Mouse (Mus musculus) right cerebral cortex, postnatal 25 days (tissue): ENCODE data around the gene Tbc1d22b.
"Not testable (repeated sequence)": the region's sequence is repeated elsewhere in the genome, so short reads cannot be mapped to it uniquely, and the experiment has no call there.

Experiments used
- DNase-seq: peaks from one replicate; pipeline ENCODE4 v3.0.0; 2022

Tbc1d22b gene

DNA sequence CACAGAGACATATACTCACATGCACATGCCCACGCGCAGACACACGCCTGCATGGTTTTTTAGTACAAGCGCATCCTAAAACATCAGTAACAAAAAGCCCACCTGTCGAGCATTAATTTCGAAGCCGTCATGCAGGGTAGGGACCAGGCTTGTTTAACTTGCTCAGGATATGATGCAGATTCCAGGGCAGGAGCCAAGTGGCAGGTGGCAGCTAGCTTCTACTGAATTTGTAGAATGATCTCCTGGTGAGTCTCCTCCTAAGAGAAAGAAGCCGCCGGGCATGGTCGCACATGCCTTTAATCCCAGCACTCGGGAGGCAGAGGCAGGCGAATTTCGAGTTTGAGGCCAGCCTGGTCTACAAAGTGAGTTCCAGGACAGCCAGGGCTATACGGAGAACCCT lies 49.5 kb downstream of the Tbc1d22b start:
- DNase-seq, result no peak

DNA sequence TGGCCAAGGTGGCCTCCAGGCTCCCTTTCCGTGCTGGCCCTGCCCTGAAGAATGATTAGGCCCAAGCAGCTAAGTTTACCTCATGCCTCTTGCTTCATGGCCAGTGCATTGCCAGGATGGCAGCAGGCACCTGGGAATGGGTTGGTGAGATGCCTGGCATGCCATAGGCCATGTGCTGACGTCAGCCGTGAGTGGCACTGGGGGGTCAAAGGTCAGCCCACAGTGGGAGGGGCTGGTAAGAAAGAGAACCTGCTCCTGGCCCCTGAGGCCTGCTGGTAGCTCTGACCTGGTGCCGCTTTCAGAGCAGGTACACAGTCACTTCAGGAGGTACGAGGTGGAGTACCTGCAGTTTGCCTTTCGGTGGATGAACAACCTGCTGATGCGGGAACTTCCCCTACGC lies 50.0 kb downstream of the Tbc1d22b start:
- DNase-seq, result no peak

GRCm38 (mm10) chr17:29601391-29601790 lies 51.8 kb downstream of the Tbc1d22b start:
- DNase-seq, result no peak

GRCm38 (mm10) chr17:29603283-29603682 lies 53.7 kb downstream of the Tbc1d22b start:
- DNase-seq, result peak; percentile 76

DNA sequence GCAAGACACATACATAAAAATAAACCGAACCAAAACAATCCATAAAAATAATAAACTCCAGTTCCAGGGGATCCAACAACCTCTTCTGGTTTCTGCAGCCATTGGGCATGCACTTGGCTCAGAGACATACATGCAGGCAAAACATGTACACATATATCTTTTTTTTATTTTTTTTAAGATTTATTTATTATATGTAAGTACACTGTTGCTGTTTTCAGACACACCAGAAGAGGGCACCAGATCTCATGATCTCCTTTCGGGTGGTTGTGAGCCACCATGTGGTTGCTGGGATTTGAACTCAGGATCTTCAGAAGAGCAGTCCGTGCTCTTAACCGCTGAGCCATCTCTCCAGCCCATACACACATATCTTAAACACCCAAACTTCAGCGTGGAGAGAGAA lies 63.9 kb downstream of the Tbc1d22b start:
- DNase-seq, result not testable (repeated sequence)

DNA sequence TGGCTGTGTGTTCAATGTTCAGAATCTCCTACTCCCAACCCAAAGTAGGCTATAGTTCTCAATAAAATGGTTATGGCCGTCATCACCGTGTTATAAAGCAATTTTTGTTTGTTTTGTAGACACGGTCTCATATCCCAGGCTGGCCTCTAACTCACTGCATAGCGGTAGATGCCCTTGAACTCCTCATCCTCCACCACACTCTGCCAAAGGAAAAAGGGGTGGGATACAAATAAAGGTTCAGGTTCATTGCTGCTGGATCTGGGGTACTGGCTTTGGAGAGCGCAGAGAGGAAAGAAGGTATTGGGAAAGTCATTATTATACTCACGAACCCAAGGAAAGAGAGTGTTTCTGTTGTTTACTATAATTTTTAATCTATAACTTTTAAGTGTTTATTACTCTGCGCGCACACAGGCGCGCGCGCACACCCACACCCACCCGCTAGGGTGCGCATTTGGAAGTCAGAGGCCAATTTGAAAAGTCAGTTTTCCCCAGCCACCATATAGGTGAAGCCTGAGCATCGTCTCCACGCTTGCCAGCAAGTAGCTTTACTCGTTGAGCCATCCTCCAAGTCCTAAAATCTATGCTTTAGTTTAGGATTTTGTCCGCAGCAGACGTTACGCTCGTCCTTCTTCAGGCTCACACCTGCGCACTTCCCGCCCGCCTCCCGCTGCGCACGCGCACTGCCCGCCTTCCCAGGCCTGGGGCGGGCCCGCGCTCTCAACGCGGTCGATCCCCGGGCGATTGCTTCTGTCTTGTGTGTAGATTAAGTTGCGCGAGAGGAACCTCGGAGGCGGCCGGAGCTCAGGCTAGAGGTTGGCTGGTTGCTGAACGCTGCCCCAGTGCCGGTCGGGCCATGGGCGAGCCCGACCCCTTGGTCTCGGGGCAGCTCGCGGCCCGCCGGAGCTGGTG lies 64.8 kb downstream of the Tbc1d22b start, which contains the start of the genes Rnf8 and Gm28043:
Gene Rnf8 (plus strand): TSS at position 676 of the 909 bp plus-strand sequence.
Gene Gm28043 (plus strand): TSS at position 762 of the 909 bp plus-strand sequence.
- peak; percentile 93 for DNase-seq

- no peak for DNase-seq
Observed at GRCm38 (mm10) chr17:29615024-29615551, 65.5 kb downstream of the Tbc1d22b start.

DNA sequence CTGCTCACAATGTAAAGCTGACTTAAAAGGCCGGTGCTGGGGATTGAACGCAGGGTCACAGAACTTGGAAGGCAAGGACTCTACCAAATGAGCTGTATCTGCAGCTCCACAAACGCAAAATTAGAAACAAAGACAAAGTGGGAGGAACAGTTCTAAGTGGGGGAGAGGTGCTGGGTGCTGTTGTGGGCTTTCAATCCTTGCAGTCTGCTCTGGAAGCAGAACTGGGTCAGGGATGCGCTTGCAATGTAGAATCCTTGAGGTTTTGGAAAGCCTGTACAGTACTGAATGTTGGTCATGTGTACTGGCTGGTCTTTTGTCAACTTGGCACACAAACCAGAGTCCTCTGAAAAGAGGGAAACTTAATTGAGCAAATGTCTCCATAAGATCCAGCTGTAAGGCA lies 66.0 kb downstream of the Tbc1d22b start:
- DNase-seq, result no peak

DNA sequence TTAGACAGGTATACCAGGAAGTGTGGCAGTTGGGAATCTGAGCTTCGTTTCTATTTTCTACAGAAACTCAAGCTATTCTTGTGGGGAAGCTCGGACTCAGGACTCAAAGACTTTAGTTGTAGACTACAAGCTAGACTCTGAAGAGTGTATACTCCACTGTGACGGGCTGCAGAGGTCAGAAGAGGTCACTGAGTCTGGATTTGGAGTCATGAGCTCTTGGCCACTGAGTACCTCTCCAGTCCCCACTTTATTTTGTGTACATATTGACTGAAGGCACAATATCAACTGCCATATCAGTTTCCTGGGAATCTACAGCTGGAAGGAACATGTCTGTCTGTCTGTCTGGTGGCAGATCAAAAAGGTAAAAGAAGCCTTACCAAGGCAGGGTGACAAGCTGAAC lies 69.6 kb downstream of the Tbc1d22b start:
- no peak for DNase-seq

GRCm38 (mm10) chr17:29623488-29623887 lies 73.9 kb downstream of the Tbc1d22b start:
- no peak for DNase-seq

DNA sequence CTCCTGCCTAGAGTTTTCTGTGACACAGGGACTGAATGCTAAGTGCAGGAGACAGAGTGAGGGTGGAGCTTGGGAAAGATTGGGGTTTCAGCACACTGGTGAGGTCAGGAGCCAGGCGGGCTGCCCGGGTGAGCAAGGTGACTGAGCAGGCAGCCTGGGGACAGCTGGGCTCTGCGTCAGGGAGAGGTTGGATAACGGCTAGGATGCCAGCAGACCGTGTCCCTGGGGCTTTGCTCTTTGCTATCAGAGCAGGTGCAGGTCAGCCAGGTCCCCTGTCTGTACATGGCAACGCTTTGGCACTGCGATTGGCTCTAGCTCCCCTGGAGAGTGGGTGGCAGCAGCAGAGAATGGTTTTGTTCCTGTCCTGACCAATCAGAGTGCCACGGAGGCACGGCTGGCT lies 77.7 kb downstream of the Tbc1d22b start:
- no peak for DNase-seq

DNA sequence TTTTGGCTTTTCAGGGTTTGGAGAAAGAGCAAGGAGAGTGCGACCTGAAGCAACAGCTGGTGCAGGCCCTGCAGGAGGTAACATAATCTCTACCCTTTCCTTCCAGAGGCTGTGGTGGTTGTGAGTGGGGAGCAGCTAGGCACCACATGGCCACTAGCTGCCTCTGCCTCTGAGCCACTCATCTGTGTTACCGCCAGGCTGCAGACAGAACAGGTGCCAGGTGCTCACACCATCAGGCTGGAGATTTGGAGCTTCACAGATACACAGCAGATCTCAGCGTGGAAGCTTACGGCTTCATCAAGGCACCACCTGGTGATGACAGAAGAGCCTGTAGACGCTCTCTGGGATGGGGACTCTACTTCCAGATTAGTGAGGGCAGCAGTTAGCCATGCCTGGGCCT lies 79.4 kb downstream of the Tbc1d22b start:
- peak; percentile 28 for DNase-seq

GRCm38 (mm10) chr17:29629620-29630019 lies 80.0 kb downstream of the Tbc1d22b start:
- no peak for DNase-seq

- DNase-seq, result no peak
Observed at GRCm38 (mm10) chr17:29632312-29632711, 82.7 kb downstream of the Tbc1d22b start.

- DNase-seq, result no peak
Observed at GRCm38 (mm10) chr17:29635492-29635891, 85.9 kb downstream of the Tbc1d22b start.

DNA sequence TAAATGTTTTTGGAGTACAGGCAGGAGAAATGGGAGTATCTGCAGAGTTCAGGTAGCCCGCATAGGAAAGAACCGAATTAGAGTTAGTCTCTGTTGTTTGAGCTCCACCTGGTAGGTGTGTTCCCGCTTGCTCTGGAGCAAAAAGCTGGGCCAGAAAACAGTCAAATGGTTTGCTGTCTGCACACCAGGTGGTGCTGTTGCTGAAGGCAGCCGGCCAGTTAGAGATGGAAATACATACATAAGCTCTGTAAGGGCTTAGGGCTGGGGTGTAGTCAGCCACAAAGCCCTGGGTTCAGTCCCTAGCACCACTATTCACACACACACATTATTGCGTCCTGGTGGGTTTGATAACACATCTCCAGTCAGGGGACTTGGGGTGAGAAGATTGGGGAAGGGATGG lies 86.5 kb downstream of the Tbc1d22b start:
- DNase-seq, result peak; percentile 33

GRCm38 (mm10) chr17:29637377-29637776 lies 87.8 kb downstream of the Tbc1d22b start:
- DNase-seq, result no peak

GRCm38 (mm10) chr17:29637895-29638294 lies 88.3 kb downstream of the Tbc1d22b start:
- DNase-seq, result no peak

- DNase-seq, result no peak
Observed at GRCm38 (mm10) chr17:29640971-29641370, 91.4 kb downstream of the Tbc1d22b start.

- DNase-seq, result no peak
Observed at GRCm38 (mm10) chr17:29642219-29642618, 92.6 kb downstream of the Tbc1d22b start.
